Mouse (Mus musculus) kidney, postnatal 36 days (tissue): ENCODE measurements at regions not wholly inside any gene's neighbourhood (a gene's known extent, or its start where the extent isn't known, plus 50 kb on each side); places are given as distances from the start of the nearest gene placed in this dataset.

ENCODE experiments used
- DNase-seq, 2 experiments: peaks; one replicate each; pipeline ENCODE4 v3.0.0; 2021 to 2022; ENCODE audit warnings: mixed read lengths in 2 of 2

- peak in 1 of 2 experiments; percentile 23 for DNase-seq
Measured at GRCm38 (mm10) chr11:109039060-109039791, 104.9 kb downstream of the E030025P04Rik start.

- no peak for DNase-seq
Measured at GRCm38 (mm10) chr11:109038136-109038535, 106.0 kb downstream of the E030025P04Rik start.

- DNase-seq, result no peak
Measured at GRCm38 (mm10) chr11:109034596-109034995, 109.6 kb downstream of the E030025P04Rik start.

GRCm38 (mm10) chr11:109034072-109034471 lies 110.1 kb downstream of the E030025P04Rik start:
- no peak for DNase-seq

GRCm38 (mm10) chr11:109032729-109033128 lies 111.4 kb downstream of the E030025P04Rik start:
- no peak for DNase-seq

- peak; percentile 30 to 75 for DNase-seq
Measured at GRCm38 (mm10) chr11:109030486-109030885, 110.3 kb downstream of the Axin2 start.

GRCm38 (mm10) chr11:109029894-109030293 lies 109.7 kb downstream of the Axin2 start:
- DNase-seq, result peak in 1 of 2 experiments; percentile 6

GRCm38 (mm10) chr11:109014806-109015205 lies 94.7 kb downstream of the Axin2 start:
- DNase-seq, result no peak

- DNase-seq, result no peak
Measured at GRCm38 (mm10) chr11:109011161-109011560, 91.0 kb downstream of the Axin2 start.

- DNase-seq, result no peak
Measured at GRCm38 (mm10) chr11:109008872-109009271, 88.7 kb downstream of the Axin2 start.

GRCm38 (mm10) chr11:109005681-109006080 lies 85.5 kb downstream of the Axin2 start:
- DNase-seq, result peak in 1 of 2 experiments; percentile 6
